Mouse (Mus musculus) G1E (cell line): ENCODE data around the gene Angptl6. TPM values are rescaled to one million over a fixed set of nuclear protein-coding genes. Genes with fewer than 3 reads are reported as not detected.

Source experiments
- ATAC-seq: 2 replicates; pipeline ENCODE4 v1.8.0; 2016; ENCODE audit warnings: mild to moderate bottlenecking; ENCODE audit not compliant: insufficient number of reproducible peaks, poor library complexity, low FRiP score, severe bottlenecking; ENCODE audit errors: extremely low read depth
- DNase-seq: peaks from one replicate; pipeline ENCODE4 v3.0.0; 2012; ENCODE audit warnings: low spot score
- H3K27me3 ChIP-seq: 2 replicates; pipeline ENCODE4 v1.6.1; 2012; ENCODE audit warnings: mild to moderate bottlenecking, low read length, inconsistent platforms; ENCODE audit not compliant: insufficient read depth
- H3K36me3 ChIP-seq: replicated peaks from 2 replicates; pipeline ENCODE3; 2012; ENCODE audit warnings: mild to moderate bottlenecking, inconsistent platforms
- H3K4me1 ChIP-seq: 2 replicates; pipeline ENCODE4 v1.6.1; 2012; ENCODE audit warnings: low read depth, low read length, inconsistent platforms, mixed read lengths; ENCODE audit not compliant: insufficient read depth
- H3K4me3 ChIP-seq: 2 replicates; pipeline ENCODE4 v1.5.1; 2012; ENCODE audit warnings: low read depth, mild to moderate bottlenecking, inconsistent platforms, low read length, moderate library complexity, mixed read lengths
- H3K9me3 ChIP-seq: replicated peaks from 2 replicates; pipeline ENCODE4 v1.6.1; 2012; ENCODE audit warnings: inconsistent platforms
- CTCF ChIP-seq: IDR thresholded peaks from 2 replicates; pipeline ENCODE4 v1.5.1; 2012; ENCODE audit warnings: low read depth, low read length, inconsistent platforms, mixed read lengths
- GATA1 ChIP-seq: IDR thresholded peaks from 2 replicates; pipeline ENCODE4 v1.6.1; 2012; ENCODE audit warnings: borderline replicate concordance, low read length, inconsistent platforms, mixed read lengths
- GATA2 ChIP-seq: IDR thresholded peaks from 2 replicates; pipeline ENCODE4 v1.6.1; 2012; ENCODE audit warnings: low read depth, low read length, inconsistent platforms, borderline replicate concordance
- POLR2AphosphoS5 ChIP-seq: IDR thresholded peaks from 2 replicates; pipeline ENCODE4 v1.6.1; 2012; ENCODE audit warnings: low read depth, low read length, inconsistent platforms; ENCODE audit not compliant: insufficient replicate concordance
- TAL1 ChIP-seq: conservative IDR thresholded peaks from 2 replicates; pipeline ENCODE4 v1.6.1; 2012; ENCODE audit warnings: low read depth, low read length, inconsistent platforms, mixed read lengths
- polyA plus RNA-seq: library from polyadenylated mRNA; stranded (reverse); fragments of >175 nt; gene quantifications from 2 replicates; pipeline ENCODE4 v1.2.3, GENCODE M21; 2012
- total RNA-seq, 2 experiments: library from RNA; stranded (forward) in 1 of 2; stranded (reverse) in 1 of 2; fragments of 200-1000 nt in 1 of 2; fragments of >200 nt in 1 of 2; fragmentation: Nextera tagmentation in 1 of 2; gene quantifications; 2 replicates each; pipeline ENCODE4 v1.2.3; 2014 to 2017

Gene Angptl6
- total and polyA plus RNA-seq, 3 experiments, result 0.66 to 2.4 (median 1.2) TPM

- ATAC-seq, result no peak
- DNase-seq, result no peak
Measured at GRCm38 (mm10) chr9:20887191-20887590, 7.7 kb upstream of the Angptl6 start.

GRCm38 (mm10) chr9:20886563-20886962, 7.0 kb upstream of the Angptl6 start:
- Histone ChIP-seq H3K9me3 (peaks cover 9% of the 10 kb centered on the region), H3K36me3 (peaks cover 24% of the 10 kb centered on the region), H3K27me3 (no peaks in the 10 kb centered on the region), H3K4me3 (no peak overlapping the region), H3K4me1 (peaks cover 29% of the 10 kb centered on the region)
- no peak for DNase-seq
- no peak for TF ChIP-seq TAL1
- TF ChIP-seq GATA1, result no peak
- TF ChIP-seq CTCF, result no peak
- no peak for TF ChIP-seq GATA2
- TF ChIP-seq POLR2AphosphoS5, result no peak
- ATAC-seq, result no peak

More at GRCm38 (mm10) chr9:20887191-20887590, 7.7 kb upstream of the Angptl6 start:
- Histone ChIP-seq H3K4me1 (peaks cover 35% of the 10 kb centered on the region), H3K27me3 (no peaks in the 10 kb centered on the region), H3K4me3 (no peak overlapping the region), H3K9me3 (peaks cover 9% of the 10 kb centered on the region), H3K36me3 (peaks cover 31% of the 10 kb centered on the region)
- no peak for TF ChIP-seq TAL1

GRCm38 (mm10) chr9:20878710-20879065, 839 bp downstream of the Angptl6 start:
- Histone ChIP-seq H3K4me3 (peak overlapping the region; percentile 71), H3K27me3 (peaks cover 12% of the 10 kb centered on the region; the same call in 1 of the 2 replicates), H3K4me1 (peaks cover 24% of the 10 kb centered on the region), H3K36me3 (peaks cover 3% of the 10 kb centered on the region), H3K9me3 (no peaks in the 10 kb centered on the region)
- DNase-seq (no peak), ATAC-seq (no peak)
- TF ChIP-seq POLR2AphosphoS5 (no peak), GATA2 (no peak), GATA1 (no peak), TAL1 (no peak), CTCF (no peak)

- Histone ChIP-seq H3K36me3 (peaks cover 3% of the 10 kb centered on the region), H3K9me3 (no peaks in the 10 kb centered on the region), H3K27me3 (peaks cover 12% of the 10 kb centered on the region; the same call in 1 of the 2 replicates), H3K4me3 (peak overlapping the region; percentile 71), H3K4me1 (peaks cover 24% of the 10 kb centered on the region)
- DNase-seq, result peak; percentile 96
- TF ChIP-seq CTCF, result peak; percentile 46
- TF ChIP-seq POLR2AphosphoS5, result no peak
- ATAC-seq, result peak; percentile 74
Measured at GRCm38 (mm10) chr9:20878041-20878709, 1.4 kb downstream of the Angptl6 start.

GRCm38 (mm10) chr9:20877118-20878040, 2.1 kb downstream of the Angptl6 start:
- ATAC-seq, result no peak
- TF ChIP-seq CTCF, result no peak
- TF ChIP-seq GATA2, result no peak
- no peak for TF ChIP-seq POLR2AphosphoS5
- TF ChIP-seq TAL1, result no peak
- no peak for TF ChIP-seq GATA1
- peaks cover 3% of the 10 kb centered on the region for H3K36me3 ChIP-seq
- peaks cover 18% of the 10 kb centered on the region; the same call in 1 of the 2 replicates for H3K27me3 ChIP-seq
- no peak for DNase-seq
- peaks cover 24% of the 10 kb centered on the region for H3K4me1 ChIP-seq
- H3K9me3 ChIP-seq, result no peaks in the 10 kb centered on the region
- peak overlapping the region; percentile 71 for H3K4me3 ChIP-seq

- H3K27me3 ChIP-seq, result peaks cover 21% of the 10 kb centered on the region
- ATAC-seq, result no peak
- peaks cover 24% of the 10 kb centered on the region for H3K4me1 ChIP-seq
- no peak for DNase-seq
- no peak overlapping the region for H3K4me3 ChIP-seq
- no peaks in the 10 kb centered on the region for H3K9me3 ChIP-seq
- TF ChIP-seq GATA2 (no peak), GATA1 (no peak), TAL1 (no peak), CTCF (no peak), POLR2AphosphoS5 (no peak)
- peaks cover 3% of the 10 kb centered on the region for H3K36me3 ChIP-seq
Measured at GRCm38 (mm10) chr9:20876318-20877117, 3.0 kb downstream of the Angptl6 start.
